Mouse (Mus musculus) neural tube, embryonic 13.5 days (tissue): ENCODE data around the gene Snrpd3. TPM values are rescaled to one million over a fixed set of nuclear protein-coding genes. Genes with fewer than 3 reads are reported as not detected.
"Not testable (repeated sequence)": the region's sequence is repeated elsewhere in the genome, so short reads cannot be mapped to it uniquely, and the experiment has no call there.

Source experiments
- ATAC-seq: fragments of 200-750 bp; cut with Nextera tagmentation; 2 replicates; pipeline ENCODE4 v1.8.0; 2017; ENCODE audit warnings: low read depth, mild to moderate bottlenecking, moderate TSS enrichment, moderate library complexity
- H3K27ac ChIP-seq: fragments of 300-500 bp; sonication (generic); replicated peaks from 2 replicates; pipeline ENCODE4 v1.5.1; 2015; ENCODE audit warnings: moderate library complexity, mild to moderate bottlenecking, inconsistent platforms
- H3K27me3 ChIP-seq: fragments of 300-500 bp; sonication (generic); 2 replicates; pipeline ENCODE4 v1.6.1; 2015; ENCODE audit warnings: mild to moderate bottlenecking, inconsistent platforms
- H3K36me3 ChIP-seq: fragments of 300-500 bp; sonication (generic); 2 replicates; pipeline ENCODE4 v1.6.1; 2015; ENCODE audit warnings: mild to moderate bottlenecking, inconsistent platforms
- H3K4me1 ChIP-seq: fragments of 300-500 bp; sonication (generic); replicated peaks from 2 replicates; pipeline ENCODE4 v1.6.1; 2015; ENCODE audit warnings: inconsistent platforms
- H3K4me2 ChIP-seq: fragments of 300-500 bp; sonication (generic); 2 replicates; pipeline ENCODE4 v1.6.1; 2015; ENCODE audit warnings: inconsistent platforms, mild to moderate bottlenecking, moderate library complexity
- H3K4me3 ChIP-seq: fragments of 300-500 bp; sonication (generic); 2 replicates; pipeline ENCODE4 v1.5.1; 2015; ENCODE audit warnings: mild to moderate bottlenecking, inconsistent platforms
- H3K9ac ChIP-seq: fragments of 300-500 bp; sonication (generic); 2 replicates; pipeline ENCODE4 v1.6.1; 2015; ENCODE audit warnings: moderate library complexity, mild to moderate bottlenecking, inconsistent platforms
- H3K9me3 ChIP-seq: fragments of 300-500 bp; sonication (generic); 2 replicates; pipeline ENCODE4 v1.6.1; 2016; ENCODE audit warnings: inconsistent platforms
- WGBS: fragments of 180-500 bp; shearing (Covaris S2); methylation state at CpG from one replicate; pipeline ENCODE4 v1.1.7; 2015; 5-methylcytosine and 5-hydroxymethylcytosine counted together
- polyA plus RNA-seq: library from polyadenylated mRNA; unstranded; fragments of >200 nt; fragmentation: Nextera tagmentation; extraction: Ambion mirVana; gene quantifications from 2 replicates; pipeline ENCODE4 v1.2.1, GENCODE M21; 2015

Gene Snrpd3
- polyA plus RNA-seq = 145 and 151 TPM in 2 replicates

DNA sequence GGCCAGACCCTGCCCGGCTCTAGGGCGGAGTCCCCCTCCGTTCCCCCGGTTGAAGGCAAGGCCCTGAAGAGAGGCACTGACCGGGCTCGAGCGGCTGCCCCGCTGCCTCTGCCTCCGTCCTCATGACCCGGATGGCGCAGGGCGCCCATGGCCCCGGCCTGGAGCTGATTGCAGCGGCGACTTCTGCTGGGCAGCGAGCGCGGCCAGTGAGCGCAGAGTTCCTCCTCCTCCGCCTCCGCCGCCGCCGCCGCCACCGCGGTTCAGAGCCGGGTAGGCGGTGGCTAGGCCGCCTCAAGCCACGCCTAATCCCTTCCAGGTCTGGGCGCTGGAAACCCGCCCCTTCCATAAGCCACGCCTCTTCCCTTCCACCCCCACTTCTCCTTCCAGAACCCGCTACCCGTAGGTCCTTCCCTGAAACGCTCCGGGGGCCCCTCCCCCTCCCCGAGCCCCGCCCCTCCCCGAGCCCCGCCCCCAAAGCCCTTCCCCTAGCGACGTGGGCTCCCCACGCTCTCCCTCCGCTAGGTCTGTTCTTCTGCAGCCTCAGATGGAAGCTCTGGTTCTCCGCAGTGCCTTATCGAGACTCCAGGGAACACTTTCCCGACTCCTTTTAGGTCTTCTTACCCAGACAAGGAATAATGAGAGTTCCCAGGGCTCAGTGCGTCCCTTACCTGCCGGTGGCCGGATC is at the start of gene Snrpd3:
TSS of gene Snrpd3 (plus strand) at position 479 of the 685 bp plus-strand sequence.
- peak within 1 kb of the TSS; percentile 77 for H3K4me3 ChIP-seq
- peak; percentile 96 for ATAC-seq
- H3K4me2 ChIP-seq = peak within 1 kb of the TSS; percentile 96
- peaks cover 50% of the 10 kb centered on the region for H3K4me1 ChIP-seq
- H3K27ac ChIP-seq = peak within 1 kb of the TSS; percentile 97
- no peaks in the 10 kb centered on the region for H3K27me3 ChIP-seq
- H3K9ac ChIP-seq = peak within 1 kb of the TSS; percentile 89
- peaks cover 28% of the 10 kb centered on the region for H3K36me3 ChIP-seq
- under 1% methylated on average over 36 of the region's 52 CpGs for WGBS
- H3K9me3 ChIP-seq = no peaks in the 10 kb centered on the region

DNA sequence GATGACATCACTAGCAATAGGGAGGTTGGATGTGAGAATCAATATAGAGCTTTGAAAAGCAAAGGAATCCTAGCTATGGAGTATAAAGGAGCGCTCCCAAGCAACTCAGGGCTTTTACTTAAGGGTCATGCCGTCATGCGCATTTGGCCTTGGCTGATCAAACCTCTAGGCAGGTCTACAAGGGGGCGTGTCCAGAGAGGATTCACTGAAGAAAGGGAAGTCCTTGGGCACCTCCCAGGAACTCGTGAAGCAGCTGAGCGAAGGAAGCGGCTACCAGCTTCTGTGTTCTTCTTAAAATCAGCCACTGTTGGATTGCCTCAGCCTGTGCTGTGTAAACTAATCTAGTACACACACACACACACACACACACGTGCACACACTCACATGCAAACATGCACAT is 43.9 kb upstream of the Snrpd3 start:
- Histone ChIP-seq H3K4me2 (no peak overlapping the region), H3K4me1 (no peaks in the 10 kb centered on the region), H3K36me3 (no peaks in the 10 kb centered on the region), H3K4me3 (no peak overlapping the region), H3K9ac (no peak overlapping the region), H3K27ac (no peak overlapping the region), H3K9me3 (no peaks in the 10 kb centered on the region), H3K27me3 (no peaks in the 10 kb centered on the region)
- WGBS = 76% methylated on average over 8 of the region's 8 CpGs
- ATAC-seq = no peak

DNA sequence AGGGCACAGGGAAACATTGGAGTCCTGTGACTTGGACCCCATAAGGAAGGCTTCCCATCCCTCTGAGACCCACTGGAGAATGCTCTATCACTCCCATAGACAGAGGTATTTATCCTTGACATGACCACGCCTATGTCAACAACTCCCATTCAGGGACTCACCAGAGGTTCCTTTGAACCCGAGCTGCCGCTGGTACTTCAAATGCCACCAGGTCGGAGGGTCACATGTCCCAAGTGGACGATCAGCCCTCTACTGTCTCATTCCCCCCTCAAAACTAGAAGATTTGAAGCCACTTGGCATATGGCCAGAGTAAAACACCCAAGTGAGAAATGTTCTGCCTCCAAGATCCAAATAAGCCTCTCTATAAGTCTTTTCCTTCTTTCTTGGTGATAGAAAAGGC is 42.8 kb upstream of the Snrpd3 start:
- H3K4me2 ChIP-seq = no peak overlapping the region
- no peak for ATAC-seq
- 33% methylated on average over 5 of the region's 5 CpGs for WGBS

DNA sequence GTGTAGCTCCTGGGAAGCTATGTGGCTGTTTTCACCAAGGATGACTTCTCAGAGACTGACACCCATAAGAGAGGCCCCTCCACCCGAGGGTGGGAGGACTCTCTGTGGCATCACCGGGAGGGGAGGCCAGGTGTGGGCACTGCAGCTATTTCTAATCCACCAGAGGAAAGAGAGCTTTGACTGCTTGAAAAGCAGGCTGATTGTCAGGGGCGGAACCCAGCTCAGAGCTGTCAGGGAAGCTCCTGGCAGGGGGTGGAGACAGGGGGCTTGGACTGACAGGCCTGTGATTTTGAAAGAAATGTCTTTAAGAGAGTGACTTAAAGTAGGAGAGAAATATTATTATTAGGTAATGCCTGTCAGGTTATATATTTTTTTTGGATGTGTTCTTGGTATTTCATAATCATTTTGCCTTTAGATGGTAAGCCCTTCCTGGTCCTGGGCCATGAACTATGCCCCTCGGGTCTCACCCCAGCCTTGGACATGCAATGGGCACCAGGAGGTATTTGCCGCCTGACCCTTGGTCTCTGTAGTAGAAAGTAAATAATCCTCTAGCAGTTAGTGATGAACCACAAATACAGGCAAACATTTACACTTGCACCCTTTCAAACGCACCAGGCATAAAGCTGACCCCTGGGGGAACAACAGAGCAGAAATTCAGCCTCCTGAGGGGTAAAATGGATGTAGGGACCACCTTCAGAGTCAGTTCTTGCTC is 42.1 kb upstream of the Snrpd3 start:
- ATAC-seq, H3K27me3 ChIP-seq, H3K27ac ChIP-seq, H3K4me3 ChIP-seq, H3K9me3 ChIP-seq, H3K4me1 ChIP-seq, H3K36me3 ChIP-seq, H3K4me2 ChIP-seq, H3K9ac ChIP-seq: not testable (repeated sequence)
- WGBS = 49% methylated on average over 5 of the region's 6 CpGs

More for the DNA sequence above, 42.8 kb upstream of the Snrpd3 start:
- Histone ChIP-seq H3K9me3 (no peaks in the 10 kb centered on the region), H3K9ac (no peak overlapping the region), H3K4me1 (no peaks in the 10 kb centered on the region), H3K36me3 (no peaks in the 10 kb centered on the region), H3K4me3 (no peak overlapping the region), H3K27ac (no peak overlapping the region), H3K27me3 (no peaks in the 10 kb centered on the region)

DNA sequence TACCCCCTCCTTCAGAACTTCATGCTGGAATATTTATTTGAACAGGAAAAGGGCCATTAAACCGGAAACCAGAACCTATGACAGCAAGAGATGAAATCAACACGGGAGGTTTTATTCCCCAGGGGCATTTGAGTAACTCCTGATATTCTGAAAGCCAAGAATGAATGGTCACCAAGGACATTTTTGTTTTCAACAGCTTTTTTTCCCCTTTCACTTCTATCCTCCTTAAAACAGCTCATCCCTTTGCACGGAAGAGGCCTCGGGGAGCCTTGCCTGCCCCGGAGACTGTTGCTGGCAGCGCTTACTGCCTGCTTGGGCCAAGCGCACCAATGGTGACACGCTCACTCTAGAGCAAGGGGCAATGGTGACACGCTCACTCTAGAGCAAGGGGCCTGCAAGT is 40.3 kb upstream of the Snrpd3 start:
- Histone ChIP-seq H3K27me3 (no peaks in the 10 kb centered on the region), H3K36me3 (no peaks in the 10 kb centered on the region), H3K9me3 (no peaks in the 10 kb centered on the region), H3K9ac (no peak overlapping the region), H3K27ac (no peak overlapping the region), H3K4me3 (no peak overlapping the region), H3K4me2 (no peak overlapping the region), H3K4me1 (no peaks in the 10 kb centered on the region)
- WGBS = 71% methylated on average over 9 of the region's 9 CpGs
- no peak for ATAC-seq

DNA sequence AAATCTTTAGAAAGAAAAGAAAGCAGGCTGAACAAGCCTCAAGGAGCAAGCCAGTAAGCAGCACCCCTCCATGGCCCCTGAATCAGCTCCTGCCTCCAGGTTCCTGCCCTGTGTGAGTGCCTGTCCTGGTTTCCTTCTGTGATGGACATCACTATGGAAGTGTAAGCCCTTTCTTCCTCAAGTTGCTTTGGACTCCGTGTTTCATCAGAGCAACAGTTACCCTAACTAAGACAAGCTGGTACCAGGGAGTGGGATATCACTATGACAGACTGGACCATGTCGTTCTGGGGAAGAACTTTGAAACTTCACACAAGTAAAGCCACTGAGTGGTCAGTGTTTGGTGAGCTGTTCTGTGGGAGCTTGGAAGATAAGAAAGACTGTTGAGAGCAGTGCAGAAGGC is 37.4 kb upstream of the Snrpd3 start:
- no peak for ATAC-seq
- Histone ChIP-seq H3K9me3 (no peaks in the 10 kb centered on the region), H3K27ac (no peak overlapping the region), H3K4me2 (no peak overlapping the region), H3K9ac (no peak overlapping the region), H3K27me3 (no peaks in the 10 kb centered on the region), H3K36me3 (no peaks in the 10 kb centered on the region), H3K4me3 (no peak overlapping the region), H3K4me1 (no peaks in the 10 kb centered on the region)
- WGBS = 89% methylated on average over 2 of the region's 2 CpGs

DNA sequence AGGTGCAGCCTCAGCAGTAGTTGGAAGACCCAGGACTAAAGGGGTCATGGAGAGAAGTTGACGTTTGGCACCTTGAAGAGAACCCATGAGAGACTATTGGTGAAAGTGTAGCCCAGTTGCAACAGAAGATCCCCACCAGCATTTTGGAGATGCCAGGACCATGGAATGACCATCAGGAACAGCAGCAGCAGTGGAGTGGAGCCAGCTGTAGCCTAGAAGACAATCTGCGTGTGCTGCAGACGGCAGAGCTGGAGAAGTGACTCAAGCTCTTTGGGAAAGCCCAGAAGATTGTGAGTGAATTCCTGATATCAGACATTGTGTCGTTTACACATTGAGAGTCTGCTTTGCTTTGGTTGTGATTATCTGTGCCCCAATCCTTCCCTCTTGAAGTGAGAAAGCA is 35.6 kb upstream of the Snrpd3 start:
- Histone ChIP-seq H3K27me3 (no peaks in the 10 kb centered on the region), H3K9me3 (no peaks in the 10 kb centered on the region), H3K4me1 (no peaks in the 10 kb centered on the region), H3K36me3 (no peaks in the 10 kb centered on the region), H3K9ac (no peak overlapping the region), H3K4me3 (no peak overlapping the region), H3K27ac (no peak overlapping the region), H3K4me2 (no peak overlapping the region)
- WGBS = 95% methylated on average over 4 of the region's 4 CpGs
- ATAC-seq = no peak

DNA sequence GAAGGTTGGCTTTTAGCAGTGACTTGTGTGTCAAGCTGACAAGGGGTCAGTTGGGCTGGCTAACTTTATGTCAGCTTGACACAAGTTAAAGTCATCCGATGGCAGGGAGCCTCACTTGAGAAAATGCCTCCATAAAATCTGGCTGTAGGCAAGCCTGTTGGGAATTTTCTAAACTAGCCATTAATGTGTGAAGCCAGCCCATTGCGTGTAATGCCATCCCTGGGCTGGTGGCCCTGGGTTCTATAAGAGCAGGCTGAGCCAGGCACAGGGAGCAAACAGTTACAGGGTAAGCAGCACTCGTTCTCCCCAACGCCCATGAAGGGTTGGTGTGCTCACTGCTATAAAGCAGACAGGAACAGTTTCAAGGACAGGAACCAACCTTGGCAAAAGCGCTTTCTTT is 35.1 kb upstream of the Snrpd3 start:
- Histone ChIP-seq H3K9ac (no peak overlapping the region), H3K9me3 (no peaks in the 10 kb centered on the region), H3K4me1 (no peaks in the 10 kb centered on the region), H3K27ac (no peak overlapping the region), H3K4me2 (no peak overlapping the region), H3K27me3 (no peaks in the 10 kb centered on the region), H3K4me3 (no peak overlapping the region), H3K36me3 (no peaks in the 10 kb centered on the region)
- 81% methylated on average over 5 of the region's 5 CpGs for WGBS
- ATAC-seq = no peak

DNA sequence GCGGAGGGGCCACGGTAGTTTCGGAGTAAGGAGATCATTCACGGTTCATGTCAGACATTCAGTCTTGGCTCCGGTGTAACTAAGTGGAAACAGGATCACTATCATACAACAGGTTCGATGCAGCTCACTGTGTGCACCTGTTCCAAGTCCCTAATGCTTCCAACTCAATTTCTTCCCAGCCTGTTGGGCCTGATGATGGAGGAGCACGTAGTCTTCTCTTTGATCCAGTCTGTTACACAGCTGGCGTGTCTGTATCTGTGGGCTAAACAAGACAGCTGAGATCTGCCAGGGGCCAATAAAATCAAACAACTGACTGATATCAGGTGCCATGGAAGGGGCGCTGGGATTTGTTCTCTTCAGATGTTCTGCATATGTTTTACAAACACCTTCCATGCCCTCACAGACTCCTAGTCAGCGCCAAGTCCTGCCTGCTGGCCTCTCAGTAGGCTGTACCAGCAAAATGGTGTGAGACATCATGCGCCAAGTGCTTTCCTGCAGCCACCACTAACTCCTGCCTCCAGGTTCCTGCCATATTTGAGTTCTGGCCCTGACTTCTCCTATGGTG is 34.4 kb upstream of the Snrpd3 start:
- H3K4me1 ChIP-seq = no peaks in the 10 kb centered on the region
- H3K4me2 ChIP-seq = no peak overlapping the region
- H3K4me3 ChIP-seq = no peak overlapping the region
- H3K9ac ChIP-seq = no peak overlapping the region
- ATAC-seq = no peak
- H3K36me3 ChIP-seq = no peaks in the 10 kb centered on the region
- no peaks in the 10 kb centered on the region for H3K27me3 ChIP-seq
- no peaks in the 10 kb centered on the region for H3K9me3 ChIP-seq
- no peak overlapping the region for H3K27ac ChIP-seq
- WGBS = 89% methylated on average over 11 of the region's 11 CpGs

DNA sequence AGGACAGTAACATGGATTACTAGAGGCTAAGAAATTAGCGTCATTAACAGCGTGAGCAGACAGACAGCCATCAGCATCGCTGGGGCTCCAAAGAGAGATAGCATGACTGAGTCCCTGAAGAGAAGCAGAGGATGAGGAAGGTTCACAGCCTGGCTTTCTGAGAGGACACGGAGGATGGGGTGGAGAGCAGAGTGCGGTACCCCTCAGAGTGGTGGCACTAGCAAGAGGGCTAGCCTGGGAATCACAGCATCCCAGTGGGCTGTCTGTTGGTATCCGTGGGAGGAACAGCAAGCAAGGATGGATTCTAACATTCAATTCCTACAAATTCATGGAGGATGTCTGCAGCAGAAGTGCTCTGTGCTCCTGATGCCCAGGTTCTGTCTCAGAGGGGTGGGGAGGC is 33.3 kb upstream of the Snrpd3 start:
- Histone ChIP-seq H3K9me3 (no peaks in the 10 kb centered on the region), H3K4me1 (no peaks in the 10 kb centered on the region), H3K4me2 (no peak overlapping the region), H3K27me3 (no peaks in the 10 kb centered on the region), H3K36me3 (no peaks in the 10 kb centered on the region), H3K9ac (no peak overlapping the region), H3K27ac (no peak overlapping the region), H3K4me3 (no peak overlapping the region)
- 90% methylated on average over 6 of the region's 6 CpGs for WGBS
- ATAC-seq = no peak

DNA sequence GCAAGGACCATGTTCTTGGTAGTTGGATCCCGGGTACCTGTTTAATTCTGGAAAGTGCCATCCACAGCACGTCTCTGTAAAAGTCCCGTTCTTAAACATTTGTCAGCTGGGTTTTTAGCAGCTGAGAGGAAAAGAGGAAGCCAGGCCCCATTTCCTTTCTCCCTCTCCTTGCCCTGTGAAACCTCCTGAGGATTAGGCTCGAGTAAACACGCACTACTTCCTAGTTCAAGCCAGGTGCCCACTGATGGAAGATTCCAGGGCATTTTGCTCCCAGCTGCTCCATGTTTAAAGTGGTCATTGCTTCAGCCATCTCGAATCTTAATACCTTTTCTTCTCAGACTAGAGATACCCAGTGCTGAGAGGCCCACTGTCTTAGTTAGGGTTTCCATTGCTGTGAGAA is 32.6 kb upstream of the Snrpd3 start:
- no peak overlapping the region for H3K4me2 ChIP-seq
- H3K27ac ChIP-seq = no peak overlapping the region
- no peaks in the 10 kb centered on the region for H3K4me1 ChIP-seq
- H3K9me3 ChIP-seq = no peaks in the 10 kb centered on the region
- no peaks in the 10 kb centered on the region for H3K27me3 ChIP-seq
- H3K9ac ChIP-seq = no peak overlapping the region
- H3K4me3 ChIP-seq = no peak overlapping the region
- ATAC-seq = no peak
- H3K36me3 ChIP-seq = no peaks in the 10 kb centered on the region
- WGBS = 73% methylated on average over 6 of the region's 6 CpGs

DNA sequence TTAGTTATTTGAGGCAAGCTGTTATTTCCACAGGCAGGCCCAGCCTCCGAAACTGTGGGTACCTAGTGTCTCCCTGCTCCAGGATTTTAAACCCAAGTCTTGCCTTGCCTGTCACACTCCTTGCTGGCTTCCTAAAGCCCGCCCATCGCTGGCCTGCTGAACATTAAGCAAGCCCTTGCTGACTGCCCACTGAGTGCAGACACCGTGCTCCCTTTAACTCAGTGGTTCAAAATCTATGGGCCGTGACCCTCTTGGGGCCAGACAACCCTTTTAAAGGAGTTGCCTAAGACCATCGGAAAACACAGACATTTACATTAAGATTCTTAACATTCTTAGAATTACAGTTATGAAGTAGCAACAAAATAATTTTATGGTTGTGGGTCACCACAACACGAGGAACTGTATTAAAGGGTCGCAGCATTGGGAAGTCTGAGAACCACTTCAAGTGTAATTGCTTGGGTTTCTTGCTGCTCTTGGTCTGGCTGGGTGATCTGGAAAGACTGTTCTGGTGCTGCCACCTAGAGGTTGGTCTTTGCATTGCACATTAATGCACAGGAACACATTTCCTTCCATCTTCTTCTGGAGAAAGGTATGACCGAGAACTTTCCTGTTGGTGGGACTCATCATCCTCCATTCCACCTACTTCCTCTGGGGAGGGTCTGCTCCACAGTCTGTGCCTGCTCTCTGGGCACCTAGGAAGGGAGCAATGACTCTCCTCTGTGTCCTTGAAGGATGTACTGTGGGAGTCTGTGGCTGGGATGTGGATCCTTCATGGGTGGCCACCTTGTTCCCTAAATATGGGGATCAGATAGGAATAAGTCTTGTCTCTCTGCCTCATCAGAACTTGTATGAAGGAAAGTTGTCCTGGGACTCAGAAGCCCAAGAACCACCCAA is 31.0 kb upstream of the Snrpd3 start:
- Histone ChIP-seq H3K4me3 (no peak overlapping the region), H3K27ac (no peak overlapping the region), H3K27me3 (no peaks in the 10 kb centered on the region), H3K4me1 (no peaks in the 10 kb centered on the region), H3K9ac (no peak overlapping the region), H3K9me3 (no peaks in the 10 kb centered on the region), H3K4me2 (no peak overlapping the region), H3K36me3 (no peaks in the 10 kb centered on the region)
- WGBS = 55% methylated on average over 9 of the region's 9 CpGs
- ATAC-seq = peak; percentile 63
